Mouse (Mus musculus) urinary bladder, adult 2 months (tissue): ENCODE results near the gene F2. TPM values are rescaled to one million over a fixed set of nuclear protein-coding genes. Genes with fewer than 3 reads are reported as not detected.
"Not testable (repeated sequence)": the region's sequence is repeated elsewhere in the genome, so short reads cannot be mapped to it uniquely, and the experiment has no call there.

Experiments
- DNase-seq: peaks from one replicate; pipeline ENCODE4 v3.0.0; 2022; ENCODE audit warnings: low spot score
- polyA plus RNA-seq: library from polyadenylated mRNA; depleted of rRNA; stranded (reverse); fragments of >200 nt; gene quantifications from 2 replicates; pipeline ENCODE4 v1.2.3, GENCODE M21; 2012

F2 gene
- polyA plus RNA-seq, 1 experiment = 0.33 TPM

DNA sequence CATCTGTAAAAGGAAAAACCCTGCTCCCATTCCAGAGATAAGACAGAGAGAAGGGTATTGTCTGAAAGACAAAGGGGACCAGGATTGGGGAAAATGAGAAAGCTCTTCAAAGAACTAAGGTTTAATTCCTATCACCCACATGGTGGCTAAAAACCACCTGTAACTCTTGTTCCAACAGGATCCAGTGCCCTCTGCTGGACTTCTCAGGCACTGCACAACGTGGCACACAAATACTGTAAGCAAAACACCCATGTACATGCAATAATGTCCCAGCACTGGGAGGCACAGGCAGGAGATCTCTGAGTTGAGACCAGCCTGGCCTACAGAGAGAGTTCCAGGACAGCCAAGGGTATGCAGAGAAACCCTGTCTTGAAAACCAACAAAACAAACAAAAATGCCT is 10.5 kb upstream of the F2 start:
- DNase-seq = no peak

DNA sequence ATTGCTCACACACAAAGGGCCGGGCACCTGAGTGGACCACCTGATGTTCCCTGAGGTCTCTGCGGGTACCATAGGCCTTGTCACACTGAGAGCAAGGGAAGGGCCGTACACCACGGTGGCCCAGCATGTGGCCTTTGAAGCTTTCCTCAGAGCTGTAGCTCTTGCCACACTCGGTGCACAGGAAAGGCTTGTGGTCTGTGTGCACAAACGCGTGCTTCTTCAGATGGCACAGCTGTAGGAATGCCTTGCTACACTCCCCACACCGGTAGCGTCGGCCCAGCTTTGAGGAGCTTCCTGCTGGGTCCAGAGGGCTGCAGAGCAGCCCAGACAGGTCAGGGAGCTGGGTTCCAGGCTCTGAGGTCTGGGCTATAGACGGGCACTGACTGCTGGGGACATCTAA is 9.6 kb upstream of the F2 start:
- DNase-seq = no peak

DNA sequence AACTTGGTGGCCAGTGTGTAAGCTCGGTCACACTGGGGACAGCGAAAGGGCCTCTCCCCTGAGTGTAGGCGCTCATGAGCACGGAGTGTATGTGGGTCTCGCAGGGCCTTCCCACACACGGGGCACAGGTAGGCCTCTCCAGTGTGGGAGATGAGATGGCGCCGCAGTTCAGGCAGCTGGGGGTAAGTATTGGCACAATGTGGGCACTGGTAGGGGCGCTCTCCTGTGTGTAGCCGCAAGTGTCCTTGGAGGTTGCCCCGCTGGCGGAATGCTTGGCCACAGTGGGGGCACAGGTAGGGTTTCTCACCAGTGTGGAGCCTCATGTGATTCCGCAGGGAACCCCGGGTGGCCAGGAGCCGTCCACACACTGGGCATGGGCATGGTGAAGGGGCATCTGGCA is 9.1 kb upstream of the F2 start:
- no peak for DNase-seq

DNA sequence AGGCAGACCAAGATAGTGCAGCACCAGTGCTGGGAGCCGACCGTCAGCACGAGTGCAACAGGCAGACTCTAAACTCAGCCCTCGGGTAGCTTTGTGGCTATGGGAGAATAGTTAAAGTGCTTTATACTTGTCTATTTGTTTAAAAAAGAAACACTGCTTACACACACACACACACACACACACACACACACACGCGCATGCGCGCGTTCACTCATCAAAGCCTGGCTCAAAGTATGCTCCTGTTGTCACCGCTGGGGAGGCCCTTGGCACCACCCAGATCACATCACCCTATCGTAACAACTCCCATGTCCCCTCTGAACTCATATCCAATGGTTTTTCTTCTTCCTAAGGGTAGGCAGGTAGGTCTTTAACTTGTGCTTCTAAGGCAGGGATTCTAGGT is 7.8 kb upstream of the F2 start:
- no peak for DNase-seq

DNA sequence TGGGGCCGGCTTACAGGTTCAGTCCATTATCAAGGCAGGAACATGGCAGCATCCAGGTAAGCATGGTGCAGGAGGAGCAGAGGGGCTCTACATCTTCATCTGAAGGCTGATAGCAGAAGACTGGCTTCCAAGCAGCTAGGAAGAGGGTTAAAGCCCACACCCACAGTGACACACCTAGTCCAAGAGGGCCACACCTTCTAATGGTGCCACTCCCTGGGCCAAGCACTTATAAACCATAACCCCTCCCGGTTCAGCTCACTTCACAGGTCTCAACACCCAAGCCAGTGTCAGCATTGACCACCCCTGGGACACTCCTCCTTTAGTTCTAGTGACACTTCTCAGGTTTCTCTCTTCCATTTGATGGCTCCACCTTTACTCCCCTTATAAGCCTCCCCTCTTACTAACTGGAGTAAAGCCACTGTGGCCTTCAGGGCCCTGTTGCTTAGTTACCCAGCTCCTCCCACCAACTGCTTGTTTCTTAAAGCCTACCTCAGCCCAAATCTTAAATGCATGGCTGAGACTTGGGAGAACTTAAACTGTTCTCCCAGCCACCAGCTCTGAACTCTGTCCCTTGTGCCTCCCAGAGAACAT is 6.7 kb upstream of the F2 start:
- DNase-seq = no peak

DNA sequence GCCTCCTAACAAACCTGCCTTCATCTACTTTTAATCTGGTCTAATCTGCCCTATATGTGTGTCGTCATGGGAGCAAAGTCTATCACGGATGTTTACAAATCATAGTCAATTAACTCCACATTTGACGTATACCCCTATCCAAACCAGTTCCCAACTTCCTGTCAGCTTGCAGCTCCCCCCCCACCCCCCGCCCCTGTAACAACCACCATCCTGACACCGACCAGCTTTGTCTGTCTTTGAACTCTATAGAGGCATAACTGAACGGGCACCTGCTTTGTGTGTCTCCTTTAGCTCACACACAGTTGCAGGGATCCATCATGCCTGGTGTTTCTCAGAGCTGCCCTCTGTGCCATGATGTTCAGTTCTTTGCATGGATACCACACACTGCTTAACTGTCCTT is 2.7 kb upstream of the F2 start:
- DNase-seq = no peak

DNA sequence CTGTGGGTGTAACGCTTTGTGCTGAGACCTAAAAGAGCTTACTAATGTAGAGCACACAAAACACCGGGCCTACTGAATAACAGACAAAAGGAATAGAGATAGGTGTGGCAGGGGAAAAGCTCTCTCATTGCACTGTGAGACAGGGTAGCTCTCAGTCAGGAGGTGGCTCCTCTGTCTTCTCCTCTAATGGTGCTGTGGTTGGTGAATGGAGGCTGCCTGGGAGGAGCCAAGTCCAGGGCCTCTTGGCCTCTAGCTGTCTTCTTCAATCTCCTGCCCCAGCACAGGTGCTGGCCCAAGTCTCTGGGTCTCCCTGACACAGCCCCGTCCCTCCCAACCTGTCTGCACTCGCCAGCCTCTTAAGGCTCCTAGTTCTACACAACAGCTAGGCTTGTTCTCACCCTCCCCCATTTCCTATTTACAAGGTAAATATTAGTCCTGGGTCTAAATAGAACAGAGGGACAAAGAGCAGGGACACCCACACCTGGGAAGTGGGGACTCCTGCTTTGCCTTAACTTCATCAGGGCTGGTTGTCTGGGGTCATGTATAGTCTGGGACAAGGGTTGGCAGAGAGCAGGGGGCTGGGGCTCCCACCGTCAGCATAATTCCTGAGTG is 619 bp upstream of the F2 start:
- no peak for DNase-seq

DNA sequence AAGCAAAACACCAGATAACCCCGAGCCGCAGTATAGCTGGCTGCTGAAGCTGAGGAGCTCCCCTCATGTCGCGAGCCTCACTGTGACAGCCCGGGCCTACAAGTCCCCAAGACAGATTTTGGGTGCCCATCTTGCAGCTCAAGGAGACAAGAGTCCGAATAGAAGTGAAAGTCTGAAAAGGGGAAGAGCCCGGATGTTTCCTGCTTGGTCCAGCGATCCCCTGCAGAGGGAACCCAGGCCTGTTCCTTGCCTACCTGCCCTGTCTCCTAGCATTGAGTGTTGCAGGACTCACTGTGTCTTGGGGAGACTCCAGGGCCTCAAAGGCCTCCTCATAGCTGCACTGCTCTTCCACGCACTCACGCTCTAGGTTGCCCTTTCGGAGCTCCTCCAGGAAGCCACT is 728 bp downstream of the F2 start:
- no peak for DNase-seq

DNA sequence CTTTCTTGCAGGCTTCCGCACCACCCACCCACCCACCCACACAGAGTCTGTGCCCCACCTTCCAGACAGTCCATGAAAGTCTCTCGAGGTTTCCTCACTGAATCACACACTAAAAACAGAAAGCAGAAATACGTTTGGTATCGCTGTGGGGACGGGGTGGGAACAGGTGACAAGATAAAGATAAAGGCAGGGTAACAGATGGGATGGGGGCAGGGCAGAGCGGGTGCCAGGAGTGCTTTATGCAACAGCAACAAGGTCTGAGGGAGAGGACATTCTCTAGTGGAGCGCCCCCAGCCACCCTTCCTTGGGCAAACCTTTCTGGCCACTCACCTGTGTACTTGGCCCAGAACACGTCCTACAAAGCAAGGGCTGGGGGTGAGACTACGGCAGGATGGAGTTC is 1.4 kb downstream of the F2 start:
- DNase-seq = no peak

DNA sequence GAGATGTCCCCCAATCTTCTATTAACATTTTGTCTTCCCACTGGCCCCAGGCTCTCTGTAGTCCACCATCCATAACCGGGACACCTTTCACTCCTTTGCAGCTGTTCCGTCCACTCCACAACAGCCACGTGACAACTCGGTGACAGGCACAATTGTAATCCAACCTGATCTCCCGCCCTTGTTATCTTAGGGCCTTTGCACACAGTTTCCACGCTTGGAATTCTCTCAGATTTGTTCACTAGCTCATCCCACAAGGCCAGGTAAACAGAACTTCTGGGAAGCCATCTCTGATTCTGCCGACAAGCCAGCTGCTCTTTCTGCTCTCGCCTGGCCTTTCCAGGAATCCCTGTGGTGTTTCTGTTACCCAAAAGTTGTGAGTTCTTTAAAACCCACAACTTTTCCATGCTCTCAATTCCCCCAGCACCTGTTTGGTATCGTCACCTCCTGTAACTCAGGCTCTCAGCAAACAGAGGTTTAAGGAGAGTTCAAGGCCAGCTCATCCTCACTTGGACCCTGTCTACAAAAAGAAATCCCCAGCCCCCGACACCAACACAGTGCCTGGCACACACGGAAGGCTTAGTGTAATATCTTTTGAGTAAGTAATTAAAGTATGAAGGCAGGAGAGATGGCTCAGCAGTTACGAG is 2.8 kb downstream of the F2 start:
- DNase-seq = no peak

DNA sequence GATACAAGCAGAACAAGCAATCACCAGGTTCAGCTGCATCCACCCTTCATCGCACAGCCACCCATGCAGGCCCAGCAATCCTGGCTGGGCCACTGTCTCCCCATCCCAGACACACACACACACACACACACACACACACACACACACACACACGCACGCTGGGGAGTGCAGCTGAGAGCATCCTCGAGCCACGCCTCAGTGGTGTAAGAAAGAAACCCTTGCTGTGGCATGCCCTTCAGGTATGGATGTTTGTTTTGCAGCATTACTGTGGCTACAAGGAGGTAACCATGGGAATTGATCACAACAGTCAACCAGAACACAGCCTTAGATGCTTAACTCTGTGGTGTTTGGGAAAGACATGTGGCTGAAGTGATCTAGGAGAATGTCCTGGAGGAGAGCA is 3.9 kb downstream of the F2 start:
- no peak for DNase-seq

DNA sequence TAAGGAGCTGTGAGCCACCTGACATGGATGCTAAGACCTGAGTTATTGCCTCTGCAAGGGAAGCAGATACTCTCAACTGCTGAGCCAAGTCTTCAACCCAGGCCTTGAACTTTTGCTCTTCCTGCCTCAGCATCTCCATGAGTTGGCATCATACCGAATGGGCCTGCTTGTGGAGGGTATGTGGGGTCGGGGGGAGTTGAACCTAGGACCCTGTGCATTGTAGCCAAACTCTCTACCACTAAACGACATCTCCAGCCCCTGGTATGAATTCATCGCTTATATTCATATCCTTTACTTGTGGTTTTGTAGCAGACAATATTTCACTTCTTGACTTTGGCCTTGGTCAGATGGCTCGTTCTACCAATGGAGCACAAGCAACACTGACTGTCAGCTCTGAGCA is 4.4 kb downstream of the F2 start:
- no peak for DNase-seq

DNA sequence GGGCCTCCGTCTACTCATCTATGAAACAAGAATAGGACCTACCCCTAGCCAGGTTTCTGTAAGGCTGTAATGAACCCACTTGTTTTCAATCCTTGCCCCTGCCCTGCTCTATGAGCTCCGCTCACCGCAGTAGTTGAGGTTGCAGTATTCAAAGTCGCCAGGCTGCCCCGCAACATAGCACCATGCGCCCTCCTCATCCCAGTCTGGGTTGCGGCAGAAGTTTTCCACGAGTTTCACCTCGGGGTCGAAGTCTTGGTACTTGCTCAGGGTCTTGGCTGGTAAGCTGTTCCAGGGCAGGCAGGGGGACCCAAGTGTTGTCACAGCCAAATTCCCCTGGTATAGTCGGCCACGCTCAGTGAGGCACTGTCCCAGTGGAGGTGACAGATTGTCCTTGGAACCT is 5.8 kb downstream of the F2 start:
- DNase-seq = no peak

DNA sequence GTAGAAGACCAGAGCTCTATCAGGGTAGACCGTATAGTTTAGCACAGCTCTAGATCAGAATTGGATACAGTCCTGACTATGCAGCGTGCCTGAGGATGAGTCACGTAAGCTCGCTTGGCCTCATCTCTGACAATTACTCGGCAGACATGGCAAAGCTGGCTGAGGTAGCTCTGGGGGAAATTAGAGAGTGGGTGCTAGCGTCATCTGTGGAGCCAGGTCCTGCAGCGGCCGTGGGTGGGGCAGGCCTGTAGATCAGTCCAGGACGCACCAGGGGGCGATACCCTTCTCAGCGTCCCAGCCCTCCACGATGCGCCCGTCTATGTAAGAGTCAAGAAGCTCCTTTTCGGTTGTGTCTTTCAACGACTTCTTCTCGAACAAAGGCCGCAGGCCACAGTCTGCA is 6.5 kb downstream of the F2 start:
- no peak for DNase-seq

DNA sequence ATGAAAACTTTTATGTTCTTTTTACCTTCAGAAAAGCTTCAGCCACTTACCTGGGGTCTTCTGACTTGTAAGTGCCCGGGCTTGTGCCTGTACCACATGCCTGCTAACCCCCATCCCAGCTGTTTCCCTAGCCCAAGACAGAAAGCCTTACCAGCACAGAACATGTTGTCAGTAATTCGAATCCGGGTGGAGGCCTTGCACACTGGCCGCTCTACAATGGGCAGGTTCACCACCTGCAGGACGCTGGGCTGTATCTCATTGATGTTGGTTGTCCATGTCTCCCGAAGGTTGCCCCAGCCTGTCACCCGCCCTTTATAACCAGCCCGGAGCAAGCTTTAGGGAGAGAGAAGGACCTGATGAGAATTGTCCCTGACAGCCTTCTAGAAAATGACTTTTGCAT is 8.0 kb downstream of the F2 start:
- no peak for DNase-seq

DNA sequence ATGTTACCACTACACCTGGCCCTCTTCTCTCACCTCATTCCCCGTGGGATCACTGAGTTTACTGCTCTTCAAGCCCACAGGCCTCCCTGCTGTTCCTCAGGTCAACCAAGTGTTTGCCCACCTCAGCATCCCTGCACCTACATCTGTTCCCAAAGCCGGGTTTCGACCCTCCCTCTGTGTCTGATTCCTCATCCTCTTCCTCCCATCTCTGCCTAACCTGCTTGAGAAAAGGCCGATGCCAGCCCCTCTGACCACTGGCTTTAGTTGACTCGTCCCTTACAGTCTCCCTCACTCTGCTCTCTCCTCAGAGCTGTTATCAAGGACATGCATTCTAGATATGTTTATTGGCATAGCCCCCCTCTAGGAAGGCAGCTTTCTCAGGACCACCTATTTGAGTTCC is 8.7 kb downstream of the F2 start:
- no peak for DNase-seq

DNA sequence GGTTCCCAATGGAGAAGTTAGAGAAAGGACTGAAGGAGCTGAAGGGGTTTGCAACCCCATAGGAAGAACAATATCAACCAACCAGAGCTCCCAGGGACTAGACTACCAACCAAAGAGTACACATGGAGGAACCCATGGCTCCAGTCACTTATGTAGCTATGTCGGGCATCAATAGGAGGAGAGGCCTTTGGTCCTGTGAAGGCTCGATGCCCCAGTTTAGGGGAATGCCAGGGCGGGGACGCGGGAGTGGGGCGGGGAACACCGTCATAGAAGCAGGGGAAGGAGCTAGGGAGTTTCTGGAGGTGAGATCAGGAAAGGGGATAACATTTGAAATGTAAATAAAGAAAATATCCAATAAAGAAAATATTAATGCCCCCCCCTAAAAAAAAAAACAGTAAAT is 12.8 kb downstream of the F2 start:
- DNase-seq = not testable (repeated sequence)

DNA sequence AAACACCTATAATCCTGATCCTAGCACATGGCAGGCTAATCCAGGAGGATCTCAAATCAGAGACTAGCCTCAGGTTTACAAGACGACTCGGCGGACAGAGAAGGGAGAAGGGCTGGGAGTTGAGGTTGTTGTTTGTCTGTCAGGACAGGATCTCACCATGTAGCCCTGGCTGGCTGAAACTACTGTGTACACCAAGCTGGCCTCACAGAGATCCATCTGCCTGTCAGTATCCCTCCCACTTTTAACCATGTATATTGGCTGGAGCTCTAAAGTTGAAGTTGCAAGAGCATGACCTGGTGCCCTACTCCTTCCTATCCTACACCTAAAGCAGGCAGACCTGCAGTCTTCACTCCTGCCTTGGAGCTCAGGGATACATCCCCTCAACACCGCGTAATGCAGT is 13.9 kb downstream of the F2 start:
- no peak for DNase-seq

DNA sequence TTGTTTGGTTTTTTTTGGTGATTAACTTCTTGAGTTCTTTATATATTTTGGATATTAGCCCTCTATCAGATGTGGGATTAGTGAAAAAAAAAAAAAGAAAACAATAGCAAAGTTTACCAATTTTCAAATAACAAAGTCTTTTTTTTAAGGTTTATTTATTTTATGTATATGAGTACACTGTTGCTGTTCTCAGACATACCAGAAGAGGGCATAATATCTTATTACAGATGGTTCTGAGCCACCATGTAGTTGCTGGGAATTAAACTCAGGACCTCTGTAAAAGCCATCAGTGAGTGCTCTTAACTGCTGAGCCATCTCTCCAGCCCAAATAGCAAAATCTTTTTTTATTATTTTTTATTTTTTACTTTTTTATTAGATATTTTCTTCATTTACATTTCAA is 26.8 kb downstream of the F2 start:
- not testable (repeated sequence) for DNase-seq

DNA sequence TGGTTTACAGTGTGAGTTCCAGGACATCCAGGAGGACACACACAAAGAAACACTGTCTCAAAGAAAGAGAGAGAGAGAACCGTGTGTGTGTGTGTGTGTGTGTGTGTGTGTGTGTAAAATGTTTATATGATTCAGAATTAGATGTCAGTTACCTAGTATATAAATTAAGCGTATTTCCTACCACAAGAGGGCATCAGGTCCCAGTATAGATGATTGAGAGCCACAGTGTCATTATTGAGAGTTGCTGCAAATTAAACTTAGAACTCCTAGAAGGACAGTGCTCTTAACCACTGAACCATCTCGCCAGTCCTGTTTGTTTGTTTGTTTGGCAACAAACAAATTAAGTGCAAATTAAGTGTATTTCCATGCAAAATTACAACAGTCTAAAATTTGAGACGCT is 33.8 kb downstream of the F2 start:
- no peak for DNase-seq

DNA sequence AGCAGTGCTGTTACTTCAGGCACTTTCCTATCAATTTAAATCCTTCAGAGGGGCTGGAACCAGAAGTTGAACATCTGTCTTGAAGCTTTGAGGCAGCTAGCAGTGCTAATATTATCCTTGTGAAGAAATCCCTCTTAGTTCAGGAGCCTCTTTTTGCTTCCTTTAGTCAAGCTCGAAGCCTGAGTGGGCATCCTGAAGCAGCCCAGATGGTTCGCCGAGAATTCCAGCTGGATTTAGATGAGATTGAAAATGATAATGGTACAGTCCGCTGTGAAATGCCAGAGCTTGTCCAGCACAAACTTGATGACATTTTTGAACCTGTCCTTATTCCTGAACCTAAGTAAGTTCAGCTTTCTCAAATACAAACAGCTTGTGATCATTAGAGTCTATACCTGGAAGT is 35.7 kb downstream of the F2 start:
- no peak for DNase-seq

DNA sequence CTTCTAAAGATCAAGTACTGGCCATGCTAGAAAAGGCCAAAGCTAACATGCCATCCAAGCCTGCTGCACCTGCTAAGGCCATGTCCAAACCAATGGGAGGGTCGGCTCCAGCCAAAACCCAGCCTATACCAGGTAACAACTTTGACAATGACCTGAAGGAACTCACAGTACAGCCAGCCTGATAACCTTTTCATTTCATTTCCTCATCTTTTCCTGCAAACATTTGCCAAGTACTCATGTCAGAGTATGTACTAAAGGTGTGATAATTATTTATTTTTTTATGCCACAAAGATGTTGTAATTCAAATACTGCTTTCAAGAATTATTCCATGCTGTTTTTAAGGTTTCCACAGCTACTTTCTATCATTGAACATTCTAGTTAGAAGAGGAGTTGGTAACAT is 50.0 kb downstream of the F2 start:
- DNase-seq = no peak

DNA sequence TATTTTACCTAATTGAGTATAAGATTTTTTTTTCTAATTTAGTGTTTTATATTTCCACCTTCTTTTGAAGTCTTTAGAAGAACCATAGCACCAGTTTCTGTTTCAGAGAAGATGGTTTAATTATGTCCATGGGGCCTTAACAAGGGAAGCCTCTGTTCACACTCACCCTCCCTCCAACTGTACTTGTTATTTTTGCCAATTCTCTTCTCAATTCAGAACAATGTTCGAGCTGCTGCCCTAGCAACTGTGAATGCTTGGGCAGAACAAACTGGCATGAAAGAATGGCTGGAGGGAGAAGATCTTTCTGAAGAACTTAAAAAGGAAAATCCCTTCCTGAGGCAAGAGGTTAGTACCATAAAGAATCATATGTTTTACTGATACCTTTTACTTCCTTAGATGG is 55.3 kb downstream of the F2 start:
- no peak for DNase-seq
